Mouse (Mus musculus) retina, postnatal 7 days (tissue): ENCODE data around the gene Gpr176.

Source experiments
- DNase-seq: peaks from one replicate; pipeline ENCODE4 v3.0.0-alpha.2; 2012; ENCODE audit warnings: low read depth, low spot score

Gpr176 gene

DNA sequence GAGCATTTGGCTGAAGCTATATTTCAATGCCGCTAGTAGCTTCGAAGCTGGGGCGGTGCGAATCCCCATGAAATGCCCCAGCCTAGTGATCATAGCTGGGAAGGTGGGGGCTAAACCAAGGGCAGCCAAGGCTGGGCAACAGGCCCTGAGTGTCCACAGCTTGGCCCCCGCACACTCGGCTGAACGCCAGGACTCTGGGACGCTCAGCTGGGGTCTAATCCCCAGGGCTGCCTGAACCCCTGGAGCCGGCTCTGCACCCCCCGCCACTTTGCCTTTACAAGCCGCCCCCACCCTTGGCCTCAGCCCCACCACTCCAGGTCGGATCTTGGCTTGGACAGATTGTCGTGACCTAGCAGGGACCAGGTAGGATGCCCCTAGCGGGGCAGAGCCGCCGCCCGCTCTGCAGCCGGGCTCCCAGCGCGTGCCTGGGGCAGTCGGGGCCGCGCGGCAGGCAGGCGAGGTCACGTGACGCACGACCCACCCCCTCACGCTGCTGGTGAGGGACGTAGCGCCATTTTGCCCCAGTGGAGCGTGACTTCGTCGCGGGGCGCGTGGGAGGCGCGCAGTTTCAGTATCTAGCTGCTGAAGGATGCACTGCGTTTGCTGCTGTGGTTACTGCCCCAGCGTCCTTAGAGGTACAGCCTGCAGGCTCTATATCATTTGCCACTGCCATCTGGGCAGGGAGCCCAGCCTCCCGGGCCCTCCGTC is 507 bp upstream of the Gpr176 start:
- peak; percentile 73 for DNase-seq

DNA sequence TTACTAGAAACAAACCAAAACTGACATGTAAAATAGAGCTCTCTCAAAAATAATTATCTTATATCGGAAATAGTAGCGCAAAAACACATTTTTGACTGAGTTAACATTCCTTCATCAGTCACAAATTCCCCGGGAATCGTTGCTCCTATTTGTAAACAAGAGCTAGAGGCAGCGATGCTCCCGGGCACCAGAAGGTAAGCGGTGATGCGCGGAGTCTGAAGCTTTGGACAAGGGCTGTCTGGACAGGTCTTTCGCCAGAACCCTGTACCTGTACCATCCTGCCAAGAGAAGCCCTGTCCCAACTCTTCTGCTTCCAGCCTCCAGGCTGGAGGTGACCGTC is 688 bp downstream of the Gpr176 start:
- no peak for DNase-seq

DNA sequence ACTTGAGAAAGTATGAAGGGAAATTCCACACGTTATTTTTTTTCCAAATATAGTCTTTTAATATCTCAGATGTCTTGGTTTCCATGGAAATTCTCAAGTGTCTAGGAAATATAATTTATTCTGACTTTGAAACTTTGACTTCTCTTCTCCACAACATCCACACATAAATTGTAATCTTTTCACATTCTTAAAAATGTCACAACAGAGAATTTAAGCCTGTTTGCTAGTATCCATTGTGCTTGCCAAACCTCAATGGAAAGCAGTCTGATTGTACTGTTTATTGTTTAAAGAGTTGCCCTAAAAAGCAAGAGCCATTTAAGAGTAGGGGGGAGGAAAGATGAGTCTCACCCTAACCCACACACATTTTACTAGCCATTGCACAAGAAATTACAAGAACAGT is 1.4 kb downstream of the Gpr176 start:
- no peak for DNase-seq

DNA sequence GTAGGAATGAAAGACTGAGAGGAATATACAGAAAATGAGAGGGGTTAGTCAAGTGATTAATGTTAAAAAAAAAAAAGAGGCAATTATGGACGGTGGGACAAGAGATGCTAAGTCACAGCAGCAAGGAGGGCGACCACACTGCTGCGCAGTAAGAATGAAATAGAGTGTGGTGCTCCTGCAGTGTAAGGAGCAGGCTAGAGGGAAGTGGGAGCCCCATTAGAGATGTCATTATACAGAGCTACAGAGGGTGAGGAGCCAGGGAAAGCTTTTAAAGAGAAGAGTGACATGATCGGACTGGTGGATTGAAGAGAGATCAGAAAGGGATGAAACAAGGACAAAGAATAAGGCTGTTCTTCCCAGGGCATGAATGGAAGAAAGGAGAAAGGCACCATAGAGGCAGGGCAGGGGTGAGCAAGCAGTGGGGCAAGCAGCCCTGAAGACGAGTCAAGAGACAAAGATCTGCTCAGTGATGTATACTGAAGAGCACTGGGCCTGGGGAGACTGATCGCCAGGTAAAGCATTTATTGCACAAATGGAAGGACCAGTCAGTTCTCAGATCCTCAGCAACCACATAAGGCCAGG is 18.0 kb downstream of the Gpr176 start:
- no peak for DNase-seq

DNA sequence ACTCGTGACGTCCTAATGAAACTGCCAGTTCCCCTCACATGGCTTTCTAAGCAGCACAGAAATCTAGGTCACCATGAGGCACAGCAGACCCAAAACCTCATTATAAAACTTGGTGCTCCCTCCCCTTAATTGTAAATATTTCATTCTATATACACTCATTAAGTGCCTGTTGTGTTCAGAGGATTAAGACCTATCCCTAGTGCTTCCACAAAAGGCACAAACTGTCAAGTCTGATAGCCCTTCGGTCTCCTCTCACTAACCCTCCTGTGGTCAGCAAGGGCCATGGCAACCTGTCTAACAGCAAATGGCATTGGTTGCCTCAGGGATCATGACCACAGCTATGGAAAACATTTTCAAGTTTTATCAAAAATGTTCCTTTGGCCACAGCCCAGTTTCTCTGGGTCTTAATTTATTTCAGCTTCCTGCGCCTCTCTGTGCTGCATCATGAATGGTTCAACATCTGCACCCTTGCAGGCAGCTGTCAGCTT is 19.3 kb downstream of the Gpr176 start:
- no peak for DNase-seq

DNA sequence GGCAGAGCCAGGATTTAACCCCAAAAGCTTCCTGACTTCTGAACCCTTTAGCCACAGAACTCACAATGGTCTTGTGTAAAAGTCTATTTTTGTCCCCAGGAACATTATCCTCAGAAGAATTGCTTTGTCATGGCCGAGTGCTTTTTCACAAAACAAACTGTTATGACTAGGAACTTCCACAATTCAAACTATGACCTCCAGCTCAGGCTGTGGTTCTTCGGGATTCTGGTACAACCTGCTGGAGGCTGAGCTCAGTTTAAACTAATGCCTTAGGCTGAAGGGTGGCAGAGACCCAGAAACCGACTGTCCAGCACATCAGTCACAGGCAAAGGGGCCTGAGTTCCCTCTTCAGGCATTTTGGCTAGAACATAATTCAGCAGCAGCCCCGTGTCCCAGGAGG is 19.7 kb downstream of the Gpr176 start:
- DNase-seq = no peak

DNA sequence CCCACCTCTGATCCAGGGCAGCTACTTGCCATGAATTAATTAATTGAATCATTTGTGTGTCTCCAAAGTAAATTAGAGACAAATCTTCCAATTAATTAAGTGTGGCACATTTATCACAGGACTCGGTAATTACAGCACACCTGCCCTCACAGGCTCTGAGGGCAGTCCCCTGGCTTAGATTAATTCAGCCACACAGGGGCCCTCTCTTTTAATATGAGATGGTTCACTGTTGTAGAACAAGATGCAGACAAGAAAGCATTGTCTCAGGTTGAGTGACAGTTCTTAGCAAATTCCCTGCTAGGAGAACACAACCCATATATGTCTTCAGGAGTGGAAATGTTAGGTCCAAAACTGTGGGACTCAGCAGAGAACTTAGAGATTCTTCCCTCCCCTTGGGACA is 27.7 kb downstream of the Gpr176 start:
- DNase-seq = no peak

DNA sequence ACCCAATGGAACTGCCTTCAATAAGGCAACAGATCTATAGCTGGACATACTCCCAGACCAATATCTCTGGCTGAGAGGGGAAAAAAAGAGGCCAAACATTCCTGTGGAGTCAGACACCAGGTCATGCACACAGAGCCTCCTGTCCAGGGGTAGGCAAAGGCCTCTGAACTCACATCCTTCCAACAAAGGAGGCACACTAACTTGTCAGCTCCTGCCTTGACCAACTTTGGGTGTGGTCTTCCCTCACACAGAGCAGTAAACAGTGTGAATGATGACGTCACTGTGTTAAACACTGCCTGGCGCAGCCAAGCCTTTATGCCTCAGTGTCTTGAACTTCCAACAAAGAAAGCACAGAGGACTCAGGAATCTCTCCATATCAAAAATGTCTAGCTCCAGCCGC is 29.3 kb downstream of the Gpr176 start:
- DNase-seq = no peak

DNA sequence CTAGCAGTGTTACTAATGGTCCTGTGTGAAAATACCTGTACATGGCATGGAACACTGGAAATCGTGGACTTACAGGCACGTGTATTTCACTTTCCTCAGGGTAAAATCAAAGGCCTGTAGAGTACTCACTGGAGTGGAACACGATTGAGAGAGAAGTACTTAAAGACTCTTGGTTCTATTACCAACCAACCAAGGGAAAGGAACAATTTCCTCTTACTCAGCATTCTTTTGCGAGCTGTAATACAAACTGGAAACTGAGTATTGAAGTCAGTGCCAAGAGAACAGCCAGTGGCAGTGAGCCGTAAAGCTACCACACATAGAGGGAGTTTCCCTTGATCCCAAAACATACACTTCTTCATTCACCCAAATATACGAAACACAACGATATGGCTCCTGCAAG is 31.9 kb downstream of the Gpr176 start:
- DNase-seq = no peak

DNA sequence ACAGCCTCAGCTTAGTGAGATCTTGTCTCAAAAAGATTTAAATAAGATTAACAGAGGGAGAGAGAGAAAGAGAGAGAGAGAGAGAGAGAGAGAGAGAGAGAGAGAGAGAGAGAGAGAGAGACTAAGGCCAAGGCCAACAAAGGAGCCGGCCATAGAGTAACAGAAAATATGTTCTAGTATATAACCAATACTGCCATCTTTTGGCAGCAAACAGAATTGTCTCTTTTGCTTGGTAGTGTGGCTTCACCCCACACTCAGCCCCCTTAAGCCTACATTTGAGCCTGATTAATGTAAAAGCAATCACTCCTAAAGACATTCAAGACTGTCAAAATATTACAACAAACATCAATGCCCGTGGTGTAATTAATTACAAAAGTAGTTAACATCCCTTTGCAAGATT is 37.1 kb downstream of the Gpr176 start:
- no peak for DNase-seq

DNA sequence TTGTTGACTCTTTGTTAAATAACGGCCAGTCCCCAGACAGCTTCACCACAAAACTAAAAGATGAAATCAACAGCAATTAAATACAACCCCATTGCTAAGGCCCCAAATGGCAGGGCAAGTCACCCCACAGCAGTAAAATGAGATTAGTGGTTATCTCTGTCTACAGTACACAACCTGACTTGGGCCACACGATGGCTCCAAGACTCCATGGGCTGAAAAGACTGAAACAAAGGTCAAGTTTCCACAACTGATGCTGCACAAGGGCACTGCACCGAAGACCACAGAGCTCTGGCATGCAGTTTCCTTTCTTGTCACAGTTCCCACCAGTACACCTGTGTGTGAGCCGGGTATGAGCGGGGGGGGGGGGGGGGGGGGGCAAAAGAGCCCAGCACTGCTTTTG is 50.6 kb downstream of the Gpr176 start:
- DNase-seq = no peak

DNA sequence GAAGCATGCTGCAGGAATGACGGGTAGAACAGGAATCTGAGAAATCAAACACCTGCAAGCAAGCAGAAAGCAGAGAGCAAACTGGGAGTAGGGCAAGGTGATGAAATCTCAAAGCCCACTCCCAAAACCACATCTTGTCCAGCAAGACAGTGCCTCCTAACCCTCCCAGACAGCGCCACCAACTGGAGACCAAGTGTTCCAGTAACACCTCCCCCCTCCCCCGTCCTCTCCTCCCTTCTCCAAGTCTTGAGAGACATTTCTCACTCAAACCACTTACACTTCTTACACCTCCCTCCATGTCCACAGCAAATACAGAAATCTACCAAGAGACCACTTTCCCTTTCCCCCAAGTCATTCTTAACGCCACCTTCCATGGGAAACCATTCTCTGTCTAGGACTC is 51.4 kb downstream of the Gpr176 start:
- DNase-seq = no peak

DNA sequence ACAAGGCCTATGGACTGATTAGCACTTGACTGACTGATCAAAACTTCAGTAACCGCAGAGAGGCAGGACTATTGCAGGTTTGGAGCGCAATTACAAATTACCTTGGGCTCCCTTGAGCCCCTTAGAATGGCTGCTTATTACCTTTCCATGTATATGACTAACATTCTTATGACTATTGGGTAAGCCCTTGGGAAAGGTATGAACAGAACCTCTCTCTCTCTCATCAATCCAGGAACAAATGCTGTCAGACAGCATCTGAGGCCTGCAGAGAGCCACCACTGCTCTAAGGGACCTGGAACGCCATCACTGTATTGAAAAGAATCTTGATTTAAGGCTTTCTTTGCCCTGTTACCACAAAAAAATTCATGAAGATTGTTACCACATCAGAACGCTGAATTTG is 52.1 kb downstream of the Gpr176 start:
- DNase-seq = no peak

DNA sequence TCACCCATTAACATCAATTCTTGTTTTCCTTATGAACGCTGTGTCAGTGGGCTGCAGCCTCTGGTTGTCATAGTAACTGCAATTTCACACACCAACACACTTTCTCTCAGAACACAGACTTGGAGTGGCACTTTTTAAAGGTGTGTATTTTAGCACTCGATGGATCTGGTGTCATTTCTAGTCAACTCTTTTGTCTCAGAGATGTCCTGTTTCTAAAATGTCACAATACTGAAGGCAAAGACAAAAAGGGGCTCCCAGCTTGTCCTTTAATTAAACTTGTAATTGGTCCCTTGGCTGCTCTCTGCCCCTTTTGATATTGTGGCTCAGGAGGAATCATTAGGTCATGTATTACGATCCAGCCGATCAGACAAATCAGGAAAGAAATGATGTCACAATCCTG is 52.7 kb downstream of the Gpr176 start:
- no peak for DNase-seq

DNA sequence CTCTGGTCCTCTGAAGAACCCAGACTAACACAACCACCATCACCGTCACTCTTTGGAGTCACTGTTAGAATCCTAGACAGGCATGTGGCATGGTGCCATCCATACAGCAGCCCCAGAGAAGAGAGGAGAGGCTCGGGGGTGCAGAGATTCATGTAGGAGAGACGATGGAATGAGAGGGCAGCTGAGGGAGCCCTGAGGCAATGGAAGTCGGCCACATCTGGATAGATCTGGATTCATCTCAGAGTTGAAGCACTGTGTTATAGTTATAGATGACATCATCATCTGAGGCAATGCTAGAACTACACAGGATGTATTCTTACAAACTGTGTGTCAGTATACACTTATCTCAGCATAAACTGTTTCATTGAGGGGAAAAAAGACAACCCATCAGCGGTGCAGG is 54.0 kb downstream of the Gpr176 start:
- no peak for DNase-seq

DNA sequence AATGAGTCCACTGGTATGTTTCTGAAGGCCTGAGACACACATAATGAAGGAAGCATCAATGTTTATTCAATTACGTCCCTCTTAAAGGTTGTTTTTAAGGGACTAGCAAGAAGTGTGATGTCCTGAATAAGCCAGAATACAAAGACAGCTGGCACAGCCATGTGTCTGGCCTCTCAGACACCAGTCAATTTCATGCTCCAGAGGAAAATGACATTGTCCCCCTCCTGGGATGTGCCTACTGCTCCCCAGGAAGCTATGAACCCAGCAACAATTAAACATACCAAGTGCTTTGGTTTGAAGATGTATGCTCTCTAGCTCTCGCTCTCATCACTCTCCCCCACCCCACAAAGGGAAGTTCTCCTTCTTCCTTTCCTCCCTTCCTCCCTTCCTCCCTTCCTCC is 56.3 kb downstream of the Gpr176 start:
- DNase-seq = no peak

DNA sequence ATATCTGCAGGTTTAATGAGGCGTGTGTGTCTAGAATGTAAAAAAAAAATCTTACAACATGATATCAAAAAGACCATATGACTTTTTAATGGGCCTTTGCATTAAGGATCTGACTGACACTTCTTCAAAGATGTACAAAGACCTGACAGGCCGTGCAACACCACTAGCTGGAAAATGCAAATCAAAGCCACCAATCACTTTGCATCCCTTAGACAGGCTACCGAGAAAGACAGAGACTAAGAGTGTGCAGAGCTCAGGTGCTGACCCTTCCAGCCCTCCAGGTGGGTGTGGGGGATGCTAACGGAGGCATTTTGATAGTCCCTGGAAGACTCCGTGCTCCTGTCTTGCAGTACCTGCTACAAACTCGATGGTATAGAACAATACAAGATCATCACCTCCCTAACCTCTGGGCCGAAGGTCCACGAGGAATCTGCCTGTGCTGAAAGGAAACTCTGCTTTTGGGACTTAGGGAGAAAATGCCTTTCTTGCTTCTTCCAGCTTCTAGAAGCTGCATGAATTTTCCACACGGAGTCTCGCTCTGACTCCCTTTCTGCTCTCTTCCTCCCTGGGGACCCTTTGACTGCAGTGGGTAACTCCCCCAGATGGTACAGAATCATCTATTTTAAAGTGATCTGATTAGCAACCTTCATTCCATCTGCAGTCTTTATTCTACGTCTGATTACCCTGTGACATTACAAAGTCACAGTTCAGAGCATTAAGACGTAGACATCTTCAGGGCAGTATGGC is 57.4 kb downstream of the Gpr176 start:
- no peak for DNase-seq

DNA sequence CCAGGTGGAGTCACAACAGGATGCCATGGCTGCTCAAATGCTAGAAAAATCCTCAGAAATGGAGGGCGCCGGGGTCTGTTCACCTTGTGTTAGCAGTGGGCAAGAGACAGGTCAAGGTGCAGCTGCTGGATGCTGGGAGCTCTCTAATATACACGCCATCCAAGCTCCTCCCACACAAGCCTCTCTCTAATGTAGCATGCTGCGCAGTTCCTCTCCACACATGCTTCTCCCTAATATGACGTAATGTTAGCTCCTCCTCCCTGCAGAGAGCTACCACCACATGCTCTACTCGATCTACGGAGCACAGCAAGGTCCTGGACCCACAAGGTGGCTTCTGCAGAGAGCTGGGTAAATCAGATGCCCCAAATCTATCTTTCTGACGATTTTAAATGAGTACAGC is 65.7 kb downstream of the Gpr176 start:
- DNase-seq = no peak

DNA sequence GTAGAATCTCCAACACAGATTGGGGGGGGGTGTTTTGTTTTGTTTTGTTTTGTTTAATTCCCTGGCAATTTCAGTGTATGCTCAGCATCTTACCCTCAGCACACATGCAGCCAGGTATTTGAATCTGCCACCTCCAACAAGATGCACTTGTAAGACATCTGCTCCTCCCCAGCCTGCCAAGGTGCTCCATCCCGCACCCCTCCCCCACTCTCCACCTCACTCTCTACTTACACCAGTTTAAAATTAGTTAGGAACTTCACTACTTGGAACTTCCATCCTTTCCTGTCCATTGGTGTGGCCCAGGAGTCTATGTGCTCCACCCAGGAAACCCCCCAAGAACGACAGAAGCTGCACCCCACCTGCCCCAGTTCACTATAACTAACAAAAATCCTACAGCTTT is 66.3 kb downstream of the Gpr176 start:
- DNase-seq = no peak

DNA sequence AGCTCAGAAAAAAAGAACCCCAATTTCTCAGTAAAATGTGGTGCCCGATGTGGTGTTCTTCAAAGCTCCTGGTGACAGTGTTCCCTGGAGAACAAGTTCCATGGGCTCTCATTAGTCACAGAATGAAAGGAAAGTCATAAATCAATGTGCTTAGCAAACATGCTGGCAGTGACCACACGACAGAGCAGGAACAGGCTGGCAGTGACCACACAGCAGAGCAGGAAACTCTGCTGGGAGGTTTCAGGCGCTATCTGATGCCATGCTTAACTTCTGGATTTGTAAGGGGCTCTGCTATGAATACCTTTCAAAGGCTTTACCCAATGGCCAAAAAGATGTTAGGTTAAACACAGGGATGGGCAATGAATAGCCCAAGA is 66.7 kb downstream of the Gpr176 start:
- no peak for DNase-seq

DNA sequence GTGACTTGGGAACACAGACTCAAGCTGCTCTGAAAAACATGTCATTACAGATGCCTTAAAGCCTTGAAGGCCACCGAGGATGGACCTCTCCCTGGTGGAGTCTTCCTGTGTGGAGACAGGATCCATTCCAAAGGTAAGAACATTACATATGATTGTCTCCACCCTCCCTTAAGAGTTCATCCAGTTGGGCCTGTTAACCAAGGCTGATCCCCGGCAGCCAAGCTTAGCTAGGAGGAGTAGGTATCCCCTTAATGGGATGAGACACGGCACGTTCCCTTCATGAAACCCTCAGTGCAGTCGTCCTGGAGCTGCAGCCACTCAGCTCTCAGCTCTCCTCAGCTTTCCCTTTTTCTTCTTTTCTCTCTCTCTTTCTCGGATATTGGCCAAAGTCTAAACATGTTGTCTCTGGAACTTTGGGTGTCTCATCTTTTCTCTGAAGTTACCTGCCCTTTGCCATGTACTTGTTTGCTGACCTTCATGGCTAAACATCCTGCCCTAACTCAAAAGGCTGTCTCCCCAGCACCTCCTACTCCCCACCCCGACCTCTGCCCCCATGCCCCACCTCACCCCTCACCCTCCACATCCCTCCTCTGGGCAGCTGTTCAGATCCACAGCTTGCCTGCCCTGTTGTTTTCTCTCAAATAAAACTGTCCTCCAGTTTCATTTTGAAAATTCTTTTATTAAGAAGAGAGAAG is 67.2 kb downstream of the Gpr176 start:
- no peak for DNase-seq

DNA sequence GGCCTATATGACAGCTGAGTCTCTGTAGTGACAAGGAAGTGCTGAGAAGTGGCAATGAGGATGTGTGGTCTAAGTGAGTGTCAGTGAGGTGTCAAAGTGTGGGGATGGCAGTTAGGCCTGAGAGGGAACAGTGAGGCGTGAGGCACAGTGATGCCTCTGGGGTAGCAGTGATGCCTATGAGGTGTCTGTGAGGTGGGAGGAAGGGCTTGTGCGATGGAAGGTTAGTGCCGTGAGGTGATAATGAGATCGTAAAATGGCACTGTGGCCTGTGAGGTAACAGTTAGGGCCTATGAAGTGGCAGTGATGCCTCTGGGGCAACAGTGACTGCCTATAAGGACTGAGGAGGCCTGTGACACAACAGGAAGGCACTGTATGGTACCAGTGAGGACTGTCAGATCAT is 69.8 kb downstream of the Gpr176 start:
- DNase-seq = no peak

DNA sequence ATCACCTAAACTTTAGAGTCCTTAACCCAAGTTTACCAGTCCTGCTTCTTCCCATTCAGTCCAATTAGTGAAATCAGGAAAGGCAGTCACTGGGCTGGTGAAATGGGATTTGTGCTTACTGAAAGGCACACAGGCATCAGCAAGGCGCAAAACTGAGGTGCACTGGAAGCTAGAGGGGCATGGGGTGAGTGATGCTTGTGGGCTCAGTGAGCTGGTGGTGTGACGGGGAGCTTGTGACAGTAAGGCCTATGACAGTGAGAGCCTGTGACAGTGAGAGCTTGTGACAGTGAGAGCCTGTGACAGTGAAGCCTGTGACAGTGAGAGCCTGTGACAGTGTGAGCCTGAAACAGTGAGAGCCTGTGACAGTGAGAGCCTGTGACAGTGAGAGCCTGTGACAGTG is 71.6 kb downstream of the Gpr176 start:
- no peak for DNase-seq
